Mouse (Mus musculus): ENCODE measurements around the gene Mtmr11. TPM values are rescaled to one million over a fixed set of nuclear protein-coding genes. Genes with fewer than 3 reads are reported as not detected.
"Not testable (repeated sequence)": the region's sequence is repeated elsewhere in the genome, so short reads cannot be mapped to it uniquely, and the experiment has no call there.

The Mtmr11 gene
- polyA plus RNA-seq, 2 experiments: 1.9 to 2.8 TPM

DNA sequence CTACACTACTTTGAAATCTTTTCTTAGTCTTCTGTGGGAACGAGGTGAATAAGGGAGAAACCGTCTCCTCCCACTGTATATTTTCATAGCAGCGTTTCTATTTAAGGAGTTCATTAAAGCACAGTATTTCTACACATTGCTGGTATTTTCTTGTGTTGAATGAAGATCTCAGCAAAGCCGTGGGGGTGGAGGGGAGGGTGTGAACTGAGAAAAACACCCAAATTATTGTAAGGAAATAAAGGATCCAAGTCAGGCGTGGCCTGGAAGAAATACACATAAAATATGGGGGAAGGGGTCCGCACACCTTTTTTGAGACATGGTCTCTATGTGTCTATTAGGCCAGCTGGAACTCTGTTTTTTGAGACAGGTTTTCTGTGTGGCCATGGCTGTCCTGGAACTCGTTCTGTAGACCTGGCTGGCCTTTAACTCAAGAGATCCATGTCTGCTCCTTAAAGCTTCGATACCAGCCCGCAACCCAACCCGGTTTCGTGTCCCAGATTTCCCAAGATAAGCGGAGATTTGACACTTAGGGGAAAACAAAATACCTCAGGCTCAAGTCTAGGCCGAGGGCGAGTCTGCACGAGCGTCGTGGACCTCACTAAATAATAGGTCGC, 9.9 kb downstream of the Mtmr11 start:
- ATAC-seq (ENCODE audit: insufficient read depth): no peak; the same call in 1 of the 2 replicates
- Histone ChIP-seq H3K9ac (replicated peaks) (peak overlapping the region; percentile 90), H3K4me2 (ENCODE audit: low read depth) (peak overlapping the region; percentile 94), H3K27me3 (ENCODE audit: control insufficient read depth, insufficient read depth, low read length) (no peaks in the 10 kb centered on the region), H3K27ac (peak overlapping the region; percentile 92), H3K4me1 (replicated peaks; ENCODE audit: control insufficient read depth in 2 of 2, insufficient read depth in 2 of 2, low read length in 1 of 2) (peaks cover 7 to 12% of the 10 kb centered on the region in 2 experiments; a peak in 3 of 4 replicates), H3K9me3 (ENCODE audit: control insufficient read depth, low read length) (no peaks in the 10 kb centered on the region), H3K36me3 (replicated peaks; ENCODE audit: control insufficient read depth, insufficient read depth, low read depth) (peaks cover 27% of the 10 kb centered on the region), H3K4me3 (ENCODE audit: insufficient read depth in 1 of 2, low read depth in 2 of 2, low read length in 2 of 2) (peak overlapping the region; percentile 65 to 92)
- TF ChIP-seq EP300 (IDR thresholded peaks at IDR 0.05; ENCODE audit: low read depth) (no peak), CTCF (IDR thresholded peaks at IDR 0.05; ENCODE audit: low read depth) (no peak)
- no peak for DNase-seq (ENCODE audit: low read depth in 3 of 3, low spot score in 3 of 3)
- WGBS (ENCODE audit: insufficient replicate concordance): 15% methylated on average over 18 of the region's 18 CpGs

DNA sequence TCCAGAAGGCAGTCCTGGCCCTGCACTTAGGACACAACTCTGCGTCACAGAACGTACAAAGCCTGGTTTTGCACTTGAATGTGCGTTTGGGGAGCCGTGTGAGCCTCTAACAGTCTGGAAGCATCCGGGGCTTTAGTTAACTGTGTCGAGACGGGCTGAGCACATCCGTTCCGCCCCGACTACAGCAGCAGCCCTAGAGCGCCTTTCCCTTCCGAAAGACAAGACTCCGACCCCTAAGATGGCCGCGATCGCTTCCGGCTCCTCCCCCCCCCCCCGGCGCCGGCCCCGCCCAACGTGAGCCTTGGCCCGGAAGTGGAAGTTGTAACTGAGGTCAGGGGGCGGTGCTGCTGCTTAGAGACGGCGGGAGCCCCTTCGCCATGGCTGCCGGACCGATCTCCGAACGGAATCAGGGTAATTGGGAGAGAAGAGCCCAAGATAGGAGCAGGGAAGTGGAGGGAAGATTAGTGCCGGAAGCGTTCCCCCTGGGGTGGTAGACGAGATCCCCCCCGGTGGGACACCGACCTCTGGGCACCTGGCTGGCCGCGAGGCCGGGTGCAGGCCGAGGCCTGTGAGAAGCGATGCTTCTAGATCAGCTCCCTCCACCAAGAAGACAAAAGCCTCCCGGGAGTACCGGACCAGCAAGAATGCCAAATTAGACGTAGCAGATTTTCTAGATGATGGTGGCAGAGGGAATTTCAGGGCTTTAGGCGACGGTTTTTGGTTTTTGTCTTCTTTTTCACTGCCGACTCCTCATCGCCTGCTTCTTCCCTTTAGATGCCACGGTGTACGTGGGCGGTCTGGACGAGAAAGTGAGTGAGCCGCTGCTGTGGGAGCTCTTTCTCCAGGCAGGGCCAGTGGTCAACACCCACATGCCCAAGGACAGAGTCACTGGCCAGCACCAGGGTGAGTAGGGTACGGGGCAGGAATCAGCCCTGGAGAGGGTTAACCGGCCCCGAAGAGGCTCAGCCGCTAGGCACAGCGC, 10.7 kb downstream of the Mtmr11 start, which contains the start of gene Sf3b4:
Sf3b4 (plus strand) TSS at position 136 of the 982 bp plus-strand sequence.
- H3K9me3 ChIP-seq (ENCODE audit: control insufficient read depth, low read length): no peaks in the 10 kb centered on the region
- TF ChIP-seq EP300 (IDR thresholded peaks at IDR 0.05; ENCODE audit: low read depth): no peak; the same call in none of the 2 replicates
- peak within 1 kb of the TSS; percentile 94 for H3K4me2 ChIP-seq (ENCODE audit: low read depth)
- H3K4me3 ChIP-seq (ENCODE audit: insufficient read depth in 1 of 2, low read depth in 2 of 2, low read length in 2 of 2): peak within 1 kb of the TSS; percentile 65 to 93
- peak within 1 kb of the TSS; percentile 92 for H3K27ac ChIP-seq
- DNase-seq (ENCODE audit: low read depth in 3 of 3, low spot score in 3 of 3): peak; percentile 79 to 90 (median 82)
- under 1% methylated on average over 58 of the region's 58 CpGs for WGBS (ENCODE audit: insufficient replicate concordance)
- H3K9ac ChIP-seq (replicated peaks): peak within 1 kb of the TSS; percentile 90
- H3K4me1 ChIP-seq (replicated peaks; ENCODE audit: control insufficient read depth in 2 of 2, insufficient read depth in 2 of 2, low read length in 1 of 2): peaks cover 7 to 12% of the 10 kb centered on the region in 2 experiments; a peak in 3 of 4 replicates
- ATAC-seq (ENCODE audit: insufficient read depth): peak; percentile 90
- no peaks in the 10 kb centered on the region for H3K27me3 ChIP-seq (ENCODE audit: control insufficient read depth, insufficient read depth, low read length)
- H3K36me3 ChIP-seq (replicated peaks; ENCODE audit: control insufficient read depth, insufficient read depth, low read depth): peaks cover 32% of the 10 kb centered on the region

DNA sequence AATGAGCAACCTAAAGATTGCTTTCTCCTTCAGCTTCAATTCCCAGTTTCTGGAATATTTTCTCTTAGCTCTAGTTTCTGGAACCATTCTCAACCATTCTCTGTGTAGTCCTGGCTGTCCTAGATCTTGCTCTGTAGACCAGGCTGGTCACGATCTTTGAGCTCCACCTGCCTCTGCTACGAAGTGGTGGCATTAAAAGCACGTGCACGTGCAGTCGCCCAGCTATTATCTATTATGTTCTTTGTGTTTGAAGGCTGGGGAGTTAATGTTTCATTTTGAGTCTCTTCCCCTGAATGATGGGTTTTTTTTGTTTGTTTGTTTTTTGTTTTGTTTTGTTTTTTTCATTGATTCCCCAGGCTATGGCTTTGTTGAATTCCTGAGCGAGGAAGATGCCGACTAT, 11.4 kb downstream of the Mtmr11 start:
- Histone ChIP-seq H3K9me3 (ENCODE audit: control insufficient read depth, low read length) (no peaks in the 10 kb centered on the region), H3K36me3 (replicated peaks; ENCODE audit: control insufficient read depth, insufficient read depth, low read depth) (peaks cover 38% of the 10 kb centered on the region), H3K4me2 (ENCODE audit: low read depth) (peak overlapping the region; percentile 94), H3K9ac (replicated peaks) (peak overlapping the region; percentile 90), H3K27ac (no peak overlapping the region), H3K4me1 (replicated peaks; ENCODE audit: control insufficient read depth in 2 of 2, insufficient read depth in 2 of 2, low read length in 1 of 2) (peaks cover 7 to 12% of the 10 kb centered on the region in 2 experiments; a peak in 3 of 4 replicates), H3K4me3 (ENCODE audit: insufficient read depth in 1 of 2, low read depth in 2 of 2, low read length in 2 of 2) (peak overlapping the region; percentile 65 to 93), H3K27me3 (ENCODE audit: control insufficient read depth, insufficient read depth, low read length) (no peaks in the 10 kb centered on the region)
- 25% methylated on average over 7 of the region's 7 CpGs for WGBS (ENCODE audit: insufficient replicate concordance)
- ATAC-seq (ENCODE audit: insufficient read depth) (no peak), DNase-seq (ENCODE audit: low read depth in 3 of 3, low spot score in 3 of 3) (no peak)
- TF ChIP-seq CTCF (IDR thresholded peaks at IDR 0.05; ENCODE audit: low read depth): no peak
- TF ChIP-seq EP300 (IDR thresholded peaks at IDR 0.05; ENCODE audit: low read depth): no peak

DNA sequence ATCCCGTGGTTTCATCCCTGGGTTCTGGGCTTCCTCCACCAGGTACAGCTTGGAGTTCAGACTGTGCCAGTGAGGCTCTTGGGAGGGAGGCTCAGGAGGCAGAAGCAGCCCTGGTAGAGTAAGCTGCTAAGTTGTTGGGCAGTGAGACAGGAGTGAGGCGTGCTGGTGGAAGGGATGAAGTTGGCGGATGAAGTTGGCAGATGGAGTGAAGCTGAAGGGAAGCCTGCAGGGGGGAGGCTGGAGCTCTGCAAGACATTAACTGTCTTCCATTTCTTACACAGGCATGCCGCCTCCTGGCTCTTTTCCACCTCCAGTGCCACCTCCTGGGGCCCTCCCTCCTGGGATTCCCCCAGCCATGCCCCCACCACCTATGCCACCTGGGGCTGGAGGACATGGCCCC, 12.2 kb downstream of the Mtmr11 start:
- H3K9me3 ChIP-seq (ENCODE audit: control insufficient read depth, low read length); DNase-seq (ENCODE audit: low read depth in 3 of 3, low spot score in 3 of 3); H3K27me3 ChIP-seq (ENCODE audit: control insufficient read depth, insufficient read depth, low read length); H3K27ac ChIP-seq; H3K9ac ChIP-seq (replicated peaks); ATAC-seq (ENCODE audit: insufficient read depth): not testable (repeated sequence)
- WGBS (ENCODE audit: insufficient replicate concordance): 75% methylated on average over 4 of the region's 4 CpGs
- peaks cover 7 to 12% of the 10 kb centered on the region in 2 experiments; a peak in 3 of 4 replicates for H3K4me1 ChIP-seq (replicated peaks; ENCODE audit: control insufficient read depth in 2 of 2, insufficient read depth in 2 of 2, low read length in 1 of 2)
- H3K4me2 ChIP-seq (ENCODE audit: low read depth): peak overlapping the region; percentile 94
- H3K4me3 ChIP-seq (ENCODE audit: insufficient read depth in 1 of 2, low read depth in 2 of 2, low read length in 2 of 2): 0 out of 4 replicates have a peak overlapping the region, but pooled peaks have one; percentile 2 to 14
- H3K36me3 ChIP-seq (replicated peaks; ENCODE audit: control insufficient read depth, insufficient read depth, low read depth): peaks cover 38% of the 10 kb centered on the region

GRCm38 (mm10) chr3:96175251-96175650, 13.4 kb downstream of the Mtmr11 start:
- H3K9ac ChIP-seq (replicated peaks): no peak overlapping the region
- H3K36me3 ChIP-seq (replicated peaks; ENCODE audit: control insufficient read depth, insufficient read depth, low read depth): peaks cover 38% of the 10 kb centered on the region
- DNase-seq (ENCODE audit: low read depth in 3 of 3, low spot score in 3 of 3) (no peak), ATAC-seq (ENCODE audit: insufficient read depth) (no peak)
- H3K4me1 ChIP-seq (replicated peaks; ENCODE audit: control insufficient read depth in 2 of 2, insufficient read depth in 2 of 2, low read length in 1 of 2): peaks cover 7 to 12% of the 10 kb centered on the region in 2 experiments; a peak in 3 of 4 replicates
- no peak overlapping the region for H3K4me2 ChIP-seq (ENCODE audit: low read depth)
- 81% methylated on average over 6 of the region's 6 CpGs for WGBS (ENCODE audit: insufficient replicate concordance)
- no peaks in the 10 kb centered on the region for H3K27me3 ChIP-seq (ENCODE audit: control insufficient read depth, insufficient read depth, low read length)
- no peak overlapping the region for H3K27ac ChIP-seq
- H3K9me3 ChIP-seq (ENCODE audit: control insufficient read depth, low read length): no peaks in the 10 kb centered on the region
- TF ChIP-seq EP300 (IDR thresholded peaks at IDR 0.05; ENCODE audit: low read depth) (no peak), CTCF (IDR thresholded peaks at IDR 0.05; ENCODE audit: low read depth) (no peak)
- H3K4me3 ChIP-seq (ENCODE audit: insufficient read depth in 1 of 2, low read depth in 2 of 2, low read length in 2 of 2): no peak overlapping the region

All from liver, embryonic 14.5 days (tissue).